Mouse (Mus musculus): Measurements from ENCODE around the gene Abcf3. TPM values are rescaled to one million over a fixed set of nuclear protein-coding genes. Genes with fewer than 3 reads are reported as not detected.

Gene Abcf3
- polyA plus RNA-seq, 1 experiment from 2014 or later = 64.8 TPM

GRCm38 (mm10) chr16:20517701-20518374 lies 30.5 kb upstream of the Abcf3 start:
- no peaks in the 10 kb centered on the region for H3K9me3 ChIP-seq (ENCODE audit: control insufficient read depth, low read length)
- H3K36me3 ChIP-seq (ENCODE audit: control insufficient read depth, insufficient read depth, low read length) = no peaks in the 10 kb centered on the region; the same call in 1 of the 2 replicates
- no peaks in the 10 kb centered on the region for H3K27me3 ChIP-seq (replicated peaks; ENCODE audit: control insufficient read depth, insufficient read depth, low read length)
- WGBS = 2% methylated on average over 6 of the region's 6 CpGs
- ATAC-seq = peak; percentile 31
- H3K27ac ChIP-seq (ENCODE audit: low read length) = peak overlapping the region; percentile 88
- peak overlapping the region; percentile 83 for H3K4me2 ChIP-seq (ENCODE audit: low read depth, low read length)
- H3K4me1 ChIP-seq (ENCODE audit: control insufficient read depth, insufficient read depth, low read length) = peaks cover 16% of the 10 kb centered on the region
- H3K4me3 ChIP-seq (ENCODE audit: low read length) = peak overlapping the region; percentile 90
- H3K9ac ChIP-seq (ENCODE audit: low read depth, low read length) = peak overlapping the region; percentile 93

DNA sequence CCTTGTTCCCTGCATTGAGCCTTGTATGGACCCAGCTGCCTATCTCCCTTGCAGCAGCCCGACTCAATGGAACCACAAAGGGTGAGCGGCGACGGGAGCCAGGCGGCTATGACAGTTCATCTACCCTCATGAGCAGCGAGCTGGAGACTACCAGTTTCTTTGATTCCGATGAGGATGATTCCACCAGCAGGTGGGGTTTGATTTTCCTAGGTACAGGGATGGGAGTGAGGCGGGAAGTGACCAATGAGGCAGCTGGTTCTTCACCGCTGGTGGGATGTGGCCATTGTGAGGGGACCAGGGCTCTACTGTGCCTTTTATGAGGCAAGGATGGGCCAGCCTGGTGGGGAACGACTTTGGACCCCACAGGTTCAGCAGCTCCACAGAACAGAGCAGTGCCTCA lies 24.5 kb upstream of the Abcf3 start:
- no peak for ATAC-seq
- WGBS = 80% methylated on average over 10 of the region's 10 CpGs
- H3K9me3 ChIP-seq (ENCODE audit: control insufficient read depth, low read length) = no peaks in the 10 kb centered on the region
- H3K4me2 ChIP-seq (ENCODE audit: low read depth, low read length) = no peak overlapping the region
- no peak overlapping the region for H3K9ac ChIP-seq (ENCODE audit: low read depth, low read length)
- H3K4me1 ChIP-seq (ENCODE audit: control insufficient read depth, insufficient read depth, low read length) = peaks cover 5% of the 10 kb centered on the region
- H3K36me3 ChIP-seq (ENCODE audit: control insufficient read depth, insufficient read depth, low read length) = peaks cover 24% of the 10 kb centered on the region
- H3K27ac ChIP-seq (ENCODE audit: low read length) = no peak overlapping the region
- H3K27me3 ChIP-seq (replicated peaks; ENCODE audit: control insufficient read depth, insufficient read depth, low read length) = no peaks in the 10 kb centered on the region
- H3K4me3 ChIP-seq (ENCODE audit: low read length) = no peak overlapping the region

GRCm38 (mm10) chr16:20528779-20529178 lies 19.6 kb upstream of the Abcf3 start:
- no peak for ATAC-seq
- H3K4me3 ChIP-seq (ENCODE audit: low read length) = no peak overlapping the region
- no peak overlapping the region for H3K27ac ChIP-seq (ENCODE audit: low read length)
- 90% methylated on average over 5 of the region's 5 CpGs for WGBS
- no peaks in the 10 kb centered on the region for H3K4me1 ChIP-seq (ENCODE audit: control insufficient read depth, insufficient read depth, low read length)
- H3K9ac ChIP-seq (ENCODE audit: low read depth, low read length) = no peak overlapping the region
- H3K4me2 ChIP-seq (ENCODE audit: low read depth, low read length) = no peak overlapping the region
- peaks cover 39% of the 10 kb centered on the region for H3K36me3 ChIP-seq (ENCODE audit: control insufficient read depth, insufficient read depth, low read length)
- no peaks in the 10 kb centered on the region for H3K9me3 ChIP-seq (ENCODE audit: control insufficient read depth, low read length)
- no peaks in the 10 kb centered on the region for H3K27me3 ChIP-seq (replicated peaks; ENCODE audit: control insufficient read depth, insufficient read depth, low read length)

DNA sequence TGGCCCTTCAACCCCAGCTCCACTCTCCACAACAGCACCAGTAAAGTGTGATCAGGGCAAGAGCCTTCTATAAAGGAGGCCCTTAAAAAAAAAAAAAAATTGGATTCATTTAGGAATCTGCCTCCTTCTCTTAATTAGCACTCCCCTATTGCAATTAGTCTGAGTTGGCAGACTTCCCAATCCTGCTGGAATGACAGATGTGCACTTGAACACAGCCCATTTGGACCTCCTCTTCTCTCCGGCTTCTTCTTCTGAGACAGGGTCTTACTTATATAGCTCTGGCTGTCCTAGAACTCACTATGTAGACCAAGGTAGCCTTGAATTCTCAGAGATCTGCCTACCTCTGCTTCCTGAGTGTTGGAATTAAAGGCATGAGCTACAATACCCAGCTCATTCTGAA lies 19.0 kb upstream of the Abcf3 start:
- Histone ChIP-seq H3K27me3 (replicated peaks; ENCODE audit: control insufficient read depth, insufficient read depth, low read length) (no peaks in the 10 kb centered on the region), H3K4me2 (ENCODE audit: low read depth, low read length) (no peak overlapping the region), H3K36me3 (ENCODE audit: control insufficient read depth, insufficient read depth, low read length) (peaks cover 34% of the 10 kb centered on the region), H3K9me3 (ENCODE audit: control insufficient read depth, low read length) (no peaks in the 10 kb centered on the region), H3K4me3 (ENCODE audit: low read length) (no peak overlapping the region), H3K27ac (ENCODE audit: low read length) (no peak overlapping the region), H3K4me1 (ENCODE audit: control insufficient read depth, insufficient read depth, low read length) (no peaks in the 10 kb centered on the region), H3K9ac (ENCODE audit: low read depth, low read length) (no peak overlapping the region)
- no peak for ATAC-seq
- 48% methylated on average over 1 of the region's 1 CpGs for WGBS

DNA sequence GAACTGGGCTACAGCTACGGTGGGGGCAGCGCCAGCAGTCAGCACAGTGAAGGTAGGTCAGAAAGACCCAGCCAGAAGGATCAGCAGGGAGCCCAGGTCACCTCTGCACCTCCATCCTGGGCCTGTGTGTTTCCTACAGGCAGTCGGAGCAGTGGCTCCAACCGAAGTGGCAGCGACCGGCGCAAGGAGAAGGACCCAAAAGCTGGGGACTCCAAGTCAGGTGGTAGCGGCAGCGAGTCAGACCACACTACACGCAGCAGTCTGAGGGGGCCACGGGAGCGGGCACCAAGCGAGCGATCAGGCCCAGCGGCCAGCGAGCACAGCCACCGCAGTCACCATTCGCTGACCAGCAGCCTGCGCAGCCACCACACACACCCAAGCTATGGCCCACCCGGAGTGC lies 17.4 kb upstream of the Abcf3 start:
- Histone ChIP-seq H3K4me3 (ENCODE audit: low read length) (no peak overlapping the region), H3K9me3 (ENCODE audit: control insufficient read depth, low read length) (no peaks in the 10 kb centered on the region), H3K27me3 (replicated peaks; ENCODE audit: control insufficient read depth, insufficient read depth, low read length) (no peaks in the 10 kb centered on the region), H3K27ac (ENCODE audit: low read length) (no peak overlapping the region), H3K4me2 (ENCODE audit: low read depth, low read length) (no peak overlapping the region), H3K9ac (ENCODE audit: low read depth, low read length) (no peak overlapping the region), H3K36me3 (ENCODE audit: control insufficient read depth, insufficient read depth, low read length) (peaks cover 22% of the 10 kb centered on the region), H3K4me1 (ENCODE audit: control insufficient read depth, insufficient read depth, low read length) (no peaks in the 10 kb centered on the region)
- 96% methylated on average over 20 of the region's 20 CpGs for WGBS
- ATAC-seq = no peak

- no peak for ATAC-seq
- no peak overlapping the region for H3K9ac ChIP-seq (ENCODE audit: low read depth, low read length)
- no peaks in the 10 kb centered on the region for H3K9me3 ChIP-seq (ENCODE audit: control insufficient read depth, low read length)
- no peak overlapping the region for H3K4me2 ChIP-seq (ENCODE audit: low read depth, low read length)
- no peak overlapping the region for H3K4me3 ChIP-seq (ENCODE audit: low read length)
- no peak overlapping the region for H3K27ac ChIP-seq (ENCODE audit: low read length)
- H3K27me3 ChIP-seq (replicated peaks; ENCODE audit: control insufficient read depth, insufficient read depth, low read length) = no peaks in the 10 kb centered on the region
- peaks cover 17% of the 10 kb centered on the region for H3K4me1 ChIP-seq (ENCODE audit: control insufficient read depth, insufficient read depth, low read length)
- WGBS = 44% methylated on average over 10 of the region's 10 CpGs
- peaks cover 19% of the 10 kb centered on the region for H3K36me3 ChIP-seq (ENCODE audit: control insufficient read depth, insufficient read depth, low read length)
Measured at GRCm38 (mm10) chr16:20534617-20535295, 13.6 kb upstream of the Abcf3 start.

DNA sequence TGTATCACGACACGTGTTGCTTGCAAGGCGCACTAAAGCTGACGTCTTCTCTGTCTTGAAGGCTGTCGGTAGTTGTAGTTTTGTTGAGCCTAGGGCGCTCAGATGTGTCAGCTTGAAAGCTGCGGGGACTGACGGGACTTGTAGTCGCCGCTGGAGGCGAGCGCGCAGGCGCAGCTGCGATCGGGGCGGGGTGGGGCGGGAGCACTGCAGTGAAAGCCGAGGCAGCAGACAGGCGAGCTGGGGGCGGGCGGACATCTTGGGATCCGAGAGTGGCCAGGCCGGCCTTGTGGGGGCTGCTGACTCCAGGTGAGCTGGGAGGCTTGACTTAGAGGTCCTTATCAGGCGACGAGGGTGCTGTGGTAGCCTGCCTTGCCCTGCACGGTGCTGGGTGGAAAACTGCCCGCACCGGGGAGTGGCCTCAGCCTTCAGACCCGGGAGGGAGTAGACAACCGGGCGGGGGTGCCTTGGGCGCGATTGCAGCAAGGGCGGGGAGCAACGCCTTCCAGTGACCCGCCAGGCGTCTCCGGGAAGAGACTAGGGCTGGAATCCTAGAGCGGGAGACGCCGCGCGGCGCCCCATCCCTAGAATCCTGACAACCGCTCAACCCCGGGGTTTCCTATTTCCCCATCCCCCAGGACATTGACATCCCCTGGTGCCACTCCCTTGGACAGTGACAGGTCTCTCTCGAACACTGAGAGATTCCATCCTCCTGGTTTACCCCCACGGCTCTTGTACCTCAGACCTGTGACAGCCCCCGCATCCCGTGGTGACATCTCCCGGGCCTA lies 12.9 kb upstream of the Abcf3 start, which contains the start of gene Ap2m1:
TSS of gene Ap2m1 (plus strand) at position 183 of the 785 bp plus-strand sequence.
- peaks cover 22% of the 10 kb centered on the region for H3K36me3 ChIP-seq (ENCODE audit: control insufficient read depth, insufficient read depth, low read length)
- peak within 1 kb of the TSS; percentile 84 for H3K4me3 ChIP-seq (ENCODE audit: low read length)
- H3K4me1 ChIP-seq (ENCODE audit: control insufficient read depth, insufficient read depth, low read length) = peaks cover 17% of the 10 kb centered on the region
- ATAC-seq = peak; percentile 97
- no peaks in the 10 kb centered on the region for H3K9me3 ChIP-seq (ENCODE audit: control insufficient read depth, low read length)
- H3K27ac ChIP-seq (ENCODE audit: low read length) = peak within 1 kb of the TSS; percentile 92
- no peaks in the 10 kb centered on the region for H3K27me3 ChIP-seq (replicated peaks; ENCODE audit: control insufficient read depth, insufficient read depth, low read length)
- peak within 1 kb of the TSS; percentile 69 for H3K4me2 ChIP-seq (ENCODE audit: low read depth, low read length)
- WGBS = under 1% methylated on average over 52 of the region's 52 CpGs
- H3K9ac ChIP-seq (ENCODE audit: low read depth, low read length) = peak within 1 kb of the TSS; percentile 92

DNA sequence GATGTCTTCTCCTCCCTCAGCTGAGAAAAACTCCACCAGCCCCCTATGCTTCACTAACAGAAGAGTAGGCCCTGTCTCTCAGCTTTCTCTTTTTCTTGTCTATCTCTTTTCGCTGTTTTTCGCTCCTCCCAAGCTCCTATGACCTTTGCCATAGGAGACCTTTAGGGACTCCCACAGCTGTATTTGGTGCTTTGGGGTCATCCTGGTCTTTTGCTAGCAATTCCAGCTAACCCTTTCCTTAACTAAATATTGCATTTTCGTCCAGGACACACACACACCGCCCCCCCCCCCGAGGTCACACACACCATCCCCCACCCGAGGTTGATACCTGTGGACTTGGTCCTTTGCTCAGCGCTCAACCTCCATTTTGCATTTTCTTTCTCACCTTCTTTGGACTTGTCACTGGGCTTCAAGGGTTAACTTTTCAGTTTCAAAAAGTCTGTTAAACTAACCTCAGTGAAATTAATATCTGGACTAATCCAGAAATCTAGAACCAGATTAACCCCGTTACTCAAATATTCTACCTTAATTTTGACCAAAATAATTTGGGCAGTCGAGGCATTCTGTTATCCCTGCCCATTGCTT lies 12.2 kb upstream of the Abcf3 start:
- H3K9me3 ChIP-seq (ENCODE audit: control insufficient read depth, low read length) = no peaks in the 10 kb centered on the region
- H3K4me3 ChIP-seq (ENCODE audit: low read length) = peak overlapping the region; percentile 84
- H3K27ac ChIP-seq (ENCODE audit: low read length) = peak overlapping the region; percentile 92
- peak overlapping the region; percentile 69 for H3K4me2 ChIP-seq (ENCODE audit: low read depth, low read length)
- peaks cover 17% of the 10 kb centered on the region for H3K4me1 ChIP-seq (ENCODE audit: control insufficient read depth, insufficient read depth, low read length)
- peaks cover 18% of the 10 kb centered on the region for H3K36me3 ChIP-seq (ENCODE audit: control insufficient read depth, insufficient read depth, low read length)
- H3K27me3 ChIP-seq (replicated peaks; ENCODE audit: control insufficient read depth, insufficient read depth, low read length) = no peaks in the 10 kb centered on the region
- 25% methylated on average over 9 of the region's 9 CpGs for WGBS
- H3K9ac ChIP-seq (ENCODE audit: low read depth, low read length) = peak overlapping the region; percentile 92
- ATAC-seq = no peak

GRCm38 (mm10) chr16:20537071-20537471 lies 11.3 kb upstream of the Abcf3 start:
- 28% methylated on average over 5 of the region's 5 CpGs for WGBS
- Histone ChIP-seq H3K9me3 (ENCODE audit: control insufficient read depth, low read length) (no peaks in the 10 kb centered on the region), H3K9ac (ENCODE audit: low read depth, low read length) (peak overlapping the region; percentile 48), H3K4me3 (ENCODE audit: low read length) (peak overlapping the region; percentile 84), H3K4me1 (ENCODE audit: control insufficient read depth, insufficient read depth, low read length) (peaks cover 17% of the 10 kb centered on the region), H3K27ac (ENCODE audit: low read length) (peak overlapping the region; percentile 70), H3K4me2 (ENCODE audit: low read depth, low read length) (peak overlapping the region; percentile 69), H3K27me3 (replicated peaks; ENCODE audit: control insufficient read depth, insufficient read depth, low read length) (no peaks in the 10 kb centered on the region), H3K36me3 (ENCODE audit: control insufficient read depth, insufficient read depth, low read length) (peaks cover 20% of the 10 kb centered on the region)
- no peak for ATAC-seq
